Mouse (Mus musculus) G1E (cell line): ENCODE data around the gene Dnah1. TPM values are rescaled to one million over a fixed set of nuclear protein-coding genes. Genes with fewer than 3 reads are reported as not detected.
A peak's percentile ranks its signal among the peaks of the same experiment; 100 is the strongest.

Experiments used
- ATAC-seq: 2 replicates; pipeline ENCODE4 v1.8.0; 2016; ENCODE audit warnings: mild to moderate bottlenecking; ENCODE audit not compliant: insufficient number of reproducible peaks, poor library complexity, low FRiP score, severe bottlenecking; ENCODE audit errors: extremely low read depth
- DNase-seq: peaks from one replicate; pipeline ENCODE4 v3.0.0; 2012; ENCODE audit warnings: low spot score
- H3K27me3 ChIP-seq: 2 replicates; pipeline ENCODE4 v1.6.1; 2012; ENCODE audit warnings: mild to moderate bottlenecking, low read length, inconsistent platforms; ENCODE audit not compliant: insufficient read depth
- H3K36me3 ChIP-seq: replicated peaks from 2 replicates; pipeline ENCODE3; 2012; ENCODE audit warnings: mild to moderate bottlenecking, inconsistent platforms
- H3K4me1 ChIP-seq: 2 replicates; pipeline ENCODE4 v1.6.1; 2012; ENCODE audit warnings: low read depth, low read length, inconsistent platforms, mixed read lengths; ENCODE audit not compliant: insufficient read depth
- H3K4me3 ChIP-seq: 2 replicates; pipeline ENCODE4 v1.5.1; 2012; ENCODE audit warnings: low read depth, mild to moderate bottlenecking, inconsistent platforms, low read length, moderate library complexity, mixed read lengths
- H3K9me3 ChIP-seq: replicated peaks from 2 replicates; pipeline ENCODE4 v1.6.1; 2012; ENCODE audit warnings: inconsistent platforms
- CTCF ChIP-seq: IDR thresholded peaks from 2 replicates; pipeline ENCODE4 v1.5.1; 2012; ENCODE audit warnings: low read depth, low read length, inconsistent platforms, mixed read lengths
- GATA1 ChIP-seq: IDR thresholded peaks from 2 replicates; pipeline ENCODE4 v1.6.1; 2012; ENCODE audit warnings: borderline replicate concordance, low read length, inconsistent platforms, mixed read lengths
- GATA2 ChIP-seq: IDR thresholded peaks from 2 replicates; pipeline ENCODE4 v1.6.1; 2012; ENCODE audit warnings: low read depth, low read length, inconsistent platforms, borderline replicate concordance
- POLR2AphosphoS5 ChIP-seq: IDR thresholded peaks from 2 replicates; pipeline ENCODE4 v1.6.1; 2012; ENCODE audit warnings: low read depth, low read length, inconsistent platforms; ENCODE audit not compliant: insufficient replicate concordance
- TAL1 ChIP-seq: conservative IDR thresholded peaks from 2 replicates; pipeline ENCODE4 v1.6.1; 2012; ENCODE audit warnings: low read depth, low read length, inconsistent platforms, mixed read lengths
- polyA plus RNA-seq: library from polyadenylated mRNA; stranded (reverse); fragments of >175 nt; gene quantifications from 2 replicates; pipeline ENCODE4 v1.2.3, GENCODE M21; 2012
- total RNA-seq, 2 experiments: library from RNA; stranded (forward) in 1 of 2; stranded (reverse) in 1 of 2; fragments of 200-1000 nt in 1 of 2; fragments of >200 nt in 1 of 2; fragmentation: Nextera tagmentation in 1 of 2; gene quantifications; 2 replicates each; pipeline ENCODE4 v1.2.3; 2014 to 2017

Gene Dnah1
- total and polyA plus RNA-seq, 3 experiments = under 0.01 TPM; not detected in 2

DNA sequence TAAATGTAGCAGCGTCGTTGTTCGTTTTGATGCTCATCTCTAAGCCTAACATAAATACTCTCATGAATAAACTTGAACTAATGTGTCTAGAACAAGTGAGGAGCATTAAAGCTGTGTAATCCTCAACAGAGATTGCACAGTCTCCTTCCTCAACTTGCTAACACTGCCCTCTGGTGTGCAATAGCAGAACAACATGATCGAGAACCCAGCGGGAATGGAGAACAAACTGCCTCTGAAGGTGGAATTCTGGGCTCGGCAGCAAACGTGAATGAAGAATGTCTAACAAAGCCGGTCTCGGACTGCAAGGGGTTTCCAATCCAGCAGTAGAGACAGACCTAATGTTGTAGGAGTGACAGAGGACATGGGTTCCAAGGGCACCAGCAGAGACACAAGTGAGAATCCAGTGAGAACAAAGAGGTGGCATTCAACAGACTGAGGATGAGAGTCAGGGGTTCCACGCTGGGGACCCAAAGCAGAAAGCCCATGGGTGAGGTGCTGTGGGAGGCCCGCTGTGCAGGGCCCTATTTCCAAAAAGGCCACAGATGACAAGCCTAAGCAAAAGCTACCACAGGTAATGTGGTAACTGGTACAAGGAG is 89.6 kb downstream of the Dnah1 start:
- Histone ChIP-seq H3K4me3 (no peak overlapping the region), H3K36me3 (peaks cover 3% of the 10 kb centered on the region), H3K27me3 (peaks cover 58% of the 10 kb centered on the region), H3K9me3 (no peaks in the 10 kb centered on the region), H3K4me1 (peaks cover 7% of the 10 kb centered on the region)
- peak; percentile 49 for DNase-seq
- TF ChIP-seq GATA2 = no peak
- peak; percentile 76 for TF ChIP-seq CTCF
- ATAC-seq = peak; percentile 22

DNA sequence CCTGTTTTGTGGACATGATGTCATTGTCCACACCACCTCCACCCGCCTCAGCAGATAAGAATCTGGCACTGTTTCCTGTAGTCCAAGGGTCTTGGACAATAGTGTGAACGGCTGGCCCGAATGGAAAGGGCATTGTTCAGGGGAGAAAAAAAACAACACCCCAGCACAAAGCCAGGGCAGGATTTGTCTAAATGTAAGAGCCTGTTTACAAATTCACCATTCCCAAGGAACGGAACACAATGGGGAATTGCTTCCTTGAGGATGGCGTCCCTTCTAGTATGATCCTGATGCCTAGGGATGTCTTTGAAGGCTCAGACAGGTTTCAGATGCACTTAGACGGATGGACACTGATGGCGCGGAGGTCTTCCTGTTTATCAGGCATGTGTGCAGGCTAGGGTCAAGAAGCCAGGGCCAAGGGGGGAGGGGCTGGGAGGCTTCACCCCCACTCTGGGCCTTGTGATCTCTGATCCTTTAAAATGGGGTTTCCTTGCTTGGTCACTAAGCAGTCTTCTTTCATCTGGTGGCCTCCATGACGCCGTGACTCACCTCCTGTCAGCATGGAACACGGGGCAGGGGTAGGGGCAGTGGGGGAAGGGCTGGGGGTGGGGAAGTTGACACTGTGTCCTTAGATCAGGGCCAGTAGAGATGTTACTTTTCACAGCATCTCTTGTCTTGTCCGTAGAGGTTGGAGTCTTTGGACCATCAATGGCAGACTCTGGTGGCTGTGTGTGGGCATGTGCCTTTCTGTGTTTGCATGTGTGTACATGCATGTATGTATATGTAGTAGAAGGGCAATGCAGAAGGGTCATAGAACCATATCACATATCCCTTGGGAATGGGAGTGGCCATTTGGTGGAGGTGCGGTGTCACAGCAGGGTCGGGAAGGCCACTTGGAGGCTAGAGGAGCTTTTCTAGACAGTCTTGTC is 90.4 kb downstream of the Dnah1 start:
- DNase-seq (no peak), ATAC-seq (no peak)
- Histone ChIP-seq H3K4me1 (peaks cover 11% of the 10 kb centered on the region), H3K4me3 (no peak overlapping the region), H3K27me3 (peaks cover 66% of the 10 kb centered on the region), H3K9me3 (no peaks in the 10 kb centered on the region), H3K36me3 (no peaks in the 10 kb centered on the region)
- TF ChIP-seq POLR2AphosphoS5 = no peak
- TF ChIP-seq GATA2 = no peak
- no peak for TF ChIP-seq CTCF
- no peak for TF ChIP-seq GATA1
- no peak for TF ChIP-seq TAL1

DNA sequence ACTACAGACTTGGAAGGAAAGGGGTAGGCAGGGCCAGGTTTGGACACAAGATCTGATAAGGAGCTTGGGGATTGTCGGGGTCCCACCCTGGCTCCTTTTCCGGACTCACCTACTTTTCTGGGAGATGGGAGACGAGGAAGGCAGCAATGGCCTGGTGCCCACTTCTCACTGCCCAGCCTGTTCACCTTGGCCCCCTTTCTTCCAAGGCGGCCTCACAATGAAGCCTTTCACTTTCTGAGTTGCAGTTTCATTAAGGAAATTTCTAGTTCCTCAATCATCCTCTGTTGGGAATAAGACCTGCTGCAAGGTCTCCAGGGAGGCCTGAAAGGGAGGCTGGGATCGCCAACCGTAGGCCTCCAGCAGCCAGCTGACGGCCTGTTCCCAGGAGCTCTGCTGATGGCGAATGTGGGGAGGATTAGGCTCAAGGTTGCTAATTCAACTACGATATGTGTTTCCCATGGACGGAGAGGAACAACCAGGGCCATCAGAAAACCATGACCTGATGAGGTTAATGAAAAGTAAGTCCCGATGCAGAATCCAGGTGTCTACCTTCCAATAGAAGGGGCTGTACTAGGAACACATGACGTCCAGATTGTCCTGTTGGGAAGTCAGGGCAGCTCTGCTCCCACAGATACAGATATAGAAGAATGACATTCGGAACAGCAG is 91.2 kb downstream of the Dnah1 start:
- Histone ChIP-seq H3K36me3 (no peaks in the 10 kb centered on the region), H3K4me1 (peaks cover 11% of the 10 kb centered on the region), H3K4me3 (no peak overlapping the region), H3K9me3 (no peaks in the 10 kb centered on the region), H3K27me3 (peaks cover 74% of the 10 kb centered on the region)
- no peak for DNase-seq
- no peak for TF ChIP-seq TAL1
- TF ChIP-seq GATA2 = no peak
- no peak for TF ChIP-seq CTCF
- no peak for TF ChIP-seq GATA1
- TF ChIP-seq POLR2AphosphoS5 = no peak
- ATAC-seq = no peak

DNA sequence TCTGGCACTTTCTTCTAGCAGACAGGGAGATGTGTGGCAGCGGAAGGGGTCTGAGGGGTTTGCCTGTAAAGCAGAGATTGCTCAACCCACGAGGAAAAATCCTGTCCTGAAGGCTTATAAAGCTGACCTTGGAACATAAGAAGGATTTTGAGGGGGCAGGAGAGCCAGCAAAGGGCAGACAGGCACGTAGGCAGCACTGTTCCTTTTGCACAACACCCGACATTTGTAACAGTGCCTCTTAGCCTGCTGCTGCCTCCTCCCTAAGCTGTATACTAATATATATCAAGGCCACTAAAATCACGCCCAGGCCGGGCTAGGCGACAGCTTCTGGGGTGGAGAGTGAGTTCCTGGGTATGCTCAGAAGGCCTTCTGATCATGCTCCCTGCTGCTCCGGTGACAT is 93.3 kb downstream of the Dnah1 start:
- Histone ChIP-seq H3K36me3 (no peaks in the 10 kb centered on the region), H3K4me1 (peaks cover 11% of the 10 kb centered on the region), H3K27me3 (peaks cover 89% of the 10 kb centered on the region), H3K9me3 (no peaks in the 10 kb centered on the region), H3K4me3 (no peak overlapping the region)
- no peak for ATAC-seq
- no peak for DNase-seq
- no peak for TF ChIP-seq POLR2AphosphoS5
- TF ChIP-seq CTCF = no peak
- TF ChIP-seq TAL1 = no peak
- TF ChIP-seq GATA1 = no peak
- TF ChIP-seq GATA2 = no peak

DNA sequence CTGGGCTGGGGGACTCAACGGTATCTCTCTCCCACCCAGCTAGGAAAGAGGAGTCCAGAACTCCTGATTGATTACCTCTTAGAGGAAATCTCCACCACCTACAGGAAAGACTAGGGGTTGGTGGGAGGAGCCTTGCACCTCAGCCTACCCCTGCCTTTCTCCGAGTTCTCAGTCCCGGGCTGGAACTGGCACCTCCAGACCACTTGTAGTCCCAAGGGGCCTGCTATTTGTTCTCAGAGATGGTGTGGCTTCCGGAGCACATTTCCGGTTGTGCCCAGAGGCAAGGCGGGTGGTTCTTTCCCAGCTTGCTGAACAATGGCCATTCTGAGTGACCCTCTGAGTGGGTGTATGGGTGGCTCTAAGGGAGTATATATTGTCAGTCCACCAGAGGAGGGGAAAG is 95.5 kb downstream of the Dnah1 start:
- Histone ChIP-seq H3K9me3 (no peaks in the 10 kb centered on the region), H3K27me3 (peaks cover 91% of the 10 kb centered on the region), H3K4me1 (peaks cover 3% of the 10 kb centered on the region), H3K36me3 (no peaks in the 10 kb centered on the region), H3K4me3 (no peak overlapping the region)
- DNase-seq = no peak
- no peak for ATAC-seq
- TF ChIP-seq TAL1 (no peak), POLR2AphosphoS5 (no peak), GATA1 (no peak), CTCF (no peak), GATA2 (no peak)

DNA sequence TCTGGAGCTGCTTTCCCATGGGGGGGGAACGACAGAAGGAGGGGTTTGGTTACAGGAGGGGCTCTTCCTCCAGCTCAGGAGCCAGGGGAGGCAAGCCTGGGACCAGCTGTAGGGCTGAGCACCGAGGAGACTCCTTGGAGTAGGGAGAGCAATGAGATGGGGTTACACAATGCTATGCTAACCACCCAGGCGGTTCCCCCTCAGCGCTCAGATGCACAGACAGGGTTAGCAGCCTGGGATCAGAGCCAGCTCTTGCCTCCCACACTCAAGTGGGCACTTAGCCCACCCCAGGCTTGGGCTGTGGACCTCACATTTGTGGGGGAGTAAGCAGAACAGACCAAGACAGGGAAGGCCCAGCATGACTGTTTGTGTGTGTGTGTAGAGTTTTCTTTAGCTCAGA is 96.7 kb downstream of the Dnah1 start:
- TF ChIP-seq CTCF = no peak
- no peak for TF ChIP-seq POLR2AphosphoS5
- no peak for TF ChIP-seq TAL1
- no peak for TF ChIP-seq GATA1
- no peak for TF ChIP-seq GATA2
- DNase-seq (no peak), ATAC-seq (no peak)
- Histone ChIP-seq H3K27me3 (peaks cover 90% of the 10 kb centered on the region), H3K9me3 (no peaks in the 10 kb centered on the region), H3K4me3 (no peak overlapping the region), H3K4me1 (peaks cover 3% of the 10 kb centered on the region), H3K36me3 (no peaks in the 10 kb centered on the region)
